Mouse (Mus musculus) spleen, adult 2 months (tissue): ENCODE data around the gene Rnaseh2a.

Experiments
- CTCF ChIP-seq: fragments of 200-500 bp; IDR thresholded peaks from 2 replicates; pipeline ENCODE4 v1.5.1; 2011; ENCODE audit warnings: mild to moderate bottlenecking, inconsistent platforms; ENCODE audit not compliant: insufficient read depth, insufficient read length, insufficient replicate concordance; ENCODE audit errors: extremely low read depth
- POLR2A ChIP-seq: fragments of 200-500 bp; IDR thresholded peaks from 2 replicates; pipeline ENCODE4 v1.6.1; 2011; ENCODE audit warnings: low read depth, low read length, inconsistent platforms

DNA sequence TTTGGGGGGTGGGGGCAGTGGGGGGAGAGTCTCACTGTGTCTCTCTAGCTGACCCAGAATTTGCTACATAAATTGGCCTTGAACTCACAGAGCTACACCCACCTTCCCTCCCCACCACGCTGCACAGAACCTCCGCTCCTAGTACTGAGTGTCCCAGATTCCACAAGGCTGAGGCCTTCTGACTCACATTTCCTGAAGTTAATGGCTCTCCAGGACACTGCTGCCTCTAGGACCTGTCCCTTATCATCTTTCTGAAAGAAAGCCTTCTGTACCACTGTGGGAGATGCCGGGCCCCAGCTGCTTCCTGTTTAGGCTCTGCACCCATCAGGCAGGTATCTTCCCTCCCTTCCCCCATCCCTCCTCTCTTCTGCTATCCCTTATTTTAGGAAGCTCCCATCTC is 3.0 kb downstream of the Rnaseh2a start:
- TF ChIP-seq CTCF (no peak), POLR2A (no peak)
